Mouse (Mus musculus) heart, adult 11 months (tissue): ENCODE measurements around the gene Mfsd6l.

Source experiments
- DNase-seq: peaks from one replicate; pipeline ENCODE4 v3.0.0; 2022

Gene Mfsd6l

GRCm38 (mm10) chr11:68555918-68556584 is at the start of gene Mfsd6l:
TSS of gene Mfsd6l (plus strand) at chr11:68556186.
- DNase-seq = peak; percentile 85

DNA sequence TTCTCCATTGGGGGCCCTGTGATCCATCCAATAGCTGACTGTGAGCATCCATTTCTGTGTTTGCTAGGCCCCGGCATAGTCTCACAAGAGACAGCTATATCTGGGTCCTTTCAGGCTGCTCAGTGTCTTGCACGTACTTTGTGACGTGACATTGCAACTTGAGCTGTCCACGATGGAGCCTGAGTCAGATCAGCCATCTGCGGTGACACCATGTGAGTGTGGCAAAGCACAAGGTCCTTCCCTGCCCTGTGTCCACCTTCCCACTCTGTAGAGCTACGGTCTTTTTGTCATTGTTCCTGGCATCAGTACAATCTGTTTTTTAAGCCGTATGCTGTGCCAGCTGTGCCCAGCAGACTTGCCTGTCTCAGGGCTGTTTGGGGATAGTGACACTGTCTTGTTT is 48.7 kb upstream of the Mfsd6l start:
- DNase-seq = peak; percentile 74

GRCm38 (mm10) chr11:68508619-68509018 is 47.4 kb upstream of the Mfsd6l start:
- DNase-seq = no peak

DNA sequence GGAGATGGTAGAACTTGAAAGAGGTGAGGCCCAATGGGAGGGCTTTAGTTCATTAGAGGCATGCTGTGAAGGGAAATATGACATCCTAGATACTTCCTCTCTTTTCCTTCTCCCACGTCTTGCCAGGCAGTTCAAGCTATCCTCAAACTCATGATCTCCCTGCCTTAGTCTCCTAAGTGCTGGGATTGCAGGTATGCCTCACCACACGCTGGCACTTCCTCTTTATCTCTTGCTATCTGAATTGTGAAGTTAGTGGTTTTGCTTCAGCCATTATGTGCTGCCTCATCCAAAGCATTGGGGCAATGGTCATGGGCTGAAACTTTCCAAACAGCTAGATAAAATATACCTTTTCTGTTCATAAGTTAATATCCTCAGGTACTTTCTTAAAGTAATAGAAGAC is 46.8 kb upstream of the Mfsd6l start:
- no peak for DNase-seq

DNA sequence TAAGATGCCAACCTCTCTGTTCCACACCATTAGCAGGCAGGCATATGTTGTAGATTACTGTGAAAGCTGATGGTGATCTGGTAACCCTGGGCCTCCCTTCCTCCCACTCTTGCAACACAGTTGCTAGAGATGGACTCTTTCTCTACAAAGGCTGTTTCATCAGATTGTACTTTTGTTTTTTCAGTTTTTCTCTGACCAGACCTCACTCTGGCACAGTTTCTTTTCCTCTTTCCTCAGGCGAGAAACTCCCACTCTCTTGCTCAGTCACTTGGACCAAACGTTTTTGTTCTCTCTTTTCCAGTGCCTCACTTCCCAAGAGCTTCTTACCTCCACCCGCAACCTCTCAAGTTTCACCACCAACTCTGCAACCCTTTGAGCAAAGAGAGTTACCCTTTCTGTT is 42.0 kb upstream of the Mfsd6l start:
- DNase-seq = peak; percentile 89

DNA sequence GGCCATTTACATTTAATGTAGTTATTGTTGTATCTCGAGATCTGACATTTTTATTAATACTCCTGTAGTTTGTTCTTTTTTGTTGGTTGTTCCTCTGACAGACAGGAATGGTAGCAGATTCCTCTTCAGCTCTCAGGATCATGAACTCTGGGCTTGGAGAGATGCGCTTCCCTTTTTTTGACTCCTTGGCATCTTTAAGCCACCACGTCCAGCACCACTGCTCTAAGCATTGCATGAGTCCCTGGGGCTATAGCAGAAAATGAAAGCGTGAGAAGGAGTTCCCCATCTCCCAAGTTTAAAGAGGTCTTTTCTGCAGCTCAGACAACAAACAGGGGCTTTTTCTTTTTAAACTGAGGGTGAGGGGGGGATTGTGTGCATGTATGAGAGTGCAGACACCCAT is 36.6 kb upstream of the Mfsd6l start:
- DNase-seq = no peak

DNA sequence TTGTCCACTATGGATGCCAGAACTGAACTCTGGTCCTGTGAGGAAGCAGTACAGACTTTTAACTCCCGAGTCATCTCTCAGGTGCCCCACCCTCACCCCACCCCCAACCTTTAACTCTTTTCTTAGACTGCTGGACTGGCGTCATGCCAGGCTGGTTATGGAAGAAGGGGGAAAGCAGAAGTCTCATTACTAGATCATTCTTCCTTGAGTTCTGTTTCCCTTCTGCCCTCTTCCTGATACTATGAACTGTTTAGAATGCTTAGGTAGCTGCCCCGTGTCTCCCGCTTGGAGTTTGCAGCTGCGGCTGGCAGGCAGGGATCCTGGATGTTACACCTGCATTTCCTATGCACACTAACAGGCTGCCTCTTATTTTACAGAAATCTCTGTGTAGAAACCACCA is 36.2 kb upstream of the Mfsd6l start:
- no peak for DNase-seq

- DNase-seq = no peak
Measured at GRCm38 (mm10) chr11:68520439-68520838, 35.5 kb upstream of the Mfsd6l start.

- no peak for DNase-seq
Measured at GRCm38 (mm10) chr11:68521352-68521751, 34.6 kb upstream of the Mfsd6l start.

DNA sequence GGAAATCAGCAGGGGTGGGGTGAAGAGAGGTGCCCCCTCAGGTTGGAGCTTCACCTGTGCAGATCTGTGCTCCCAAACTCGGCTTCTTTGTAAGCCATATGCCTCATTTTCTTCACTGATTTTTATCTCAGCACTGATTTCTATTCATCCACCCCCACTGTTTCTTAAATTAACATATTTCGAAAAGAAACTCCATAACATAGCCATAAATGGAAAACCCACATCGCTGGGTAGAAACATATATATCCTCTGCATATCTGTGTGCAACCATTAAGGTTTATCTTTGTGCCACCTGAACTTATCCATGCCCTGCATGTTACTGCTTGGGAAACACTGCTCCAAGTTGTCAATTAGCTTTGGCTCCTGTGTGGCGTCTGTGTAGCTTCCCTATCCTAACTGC is 29.5 kb upstream of the Mfsd6l start:
- no peak for DNase-seq

- peak; percentile 92 for DNase-seq
Measured at GRCm38 (mm10) chr11:68531066-68531806, 24.8 kb upstream of the Mfsd6l start.

DNA sequence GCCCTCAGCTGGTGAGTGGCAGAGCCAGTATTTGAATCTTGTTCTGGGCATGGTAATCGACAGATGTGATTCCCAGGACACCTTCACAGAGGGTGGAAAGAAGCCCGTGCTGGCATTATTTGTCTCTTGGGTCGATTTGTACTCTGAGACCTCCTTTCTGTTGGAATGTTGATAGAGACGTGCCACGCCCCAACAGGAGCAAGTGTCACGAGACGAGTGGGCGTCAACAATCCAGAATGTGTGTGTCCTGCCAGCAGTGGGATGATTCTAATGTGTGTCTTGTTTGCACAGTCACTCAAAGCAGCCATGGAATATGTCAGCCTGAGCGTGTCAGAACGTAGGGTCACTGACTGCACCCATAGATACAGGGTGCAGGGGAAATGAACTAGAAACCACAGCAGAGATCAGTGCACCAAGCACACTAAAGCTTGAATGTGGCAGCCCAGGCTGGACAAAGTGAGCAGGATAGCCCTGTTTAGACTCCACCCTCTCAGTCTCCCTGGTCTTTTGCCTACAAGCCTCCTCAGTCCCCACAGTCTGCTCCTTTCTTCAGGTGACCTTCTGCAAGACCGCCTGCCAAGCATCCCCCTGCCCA is 23.9 kb upstream of the Mfsd6l start:
- DNase-seq = peak; percentile 88

DNA sequence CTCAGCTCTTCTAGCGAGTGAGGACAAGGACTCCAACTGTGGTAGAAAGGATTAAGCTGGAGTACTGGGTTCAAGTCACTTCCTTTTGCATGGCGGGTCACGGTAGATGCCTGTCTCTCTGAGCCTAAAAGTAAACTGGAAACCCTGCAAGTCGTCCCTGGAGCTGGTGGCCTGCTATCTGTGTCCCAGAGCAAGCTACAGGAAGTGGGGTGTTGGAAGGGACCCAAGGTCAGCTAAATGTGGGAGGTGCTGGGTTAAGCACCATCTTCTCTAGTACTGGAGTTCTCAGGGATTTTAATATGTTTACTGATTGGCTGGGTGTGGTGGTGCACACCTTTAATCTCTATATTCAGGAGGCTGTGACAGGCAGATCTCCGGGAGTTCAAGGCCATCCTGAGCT is 23.2 kb upstream of the Mfsd6l start:
- DNase-seq = peak; percentile 89

DNA sequence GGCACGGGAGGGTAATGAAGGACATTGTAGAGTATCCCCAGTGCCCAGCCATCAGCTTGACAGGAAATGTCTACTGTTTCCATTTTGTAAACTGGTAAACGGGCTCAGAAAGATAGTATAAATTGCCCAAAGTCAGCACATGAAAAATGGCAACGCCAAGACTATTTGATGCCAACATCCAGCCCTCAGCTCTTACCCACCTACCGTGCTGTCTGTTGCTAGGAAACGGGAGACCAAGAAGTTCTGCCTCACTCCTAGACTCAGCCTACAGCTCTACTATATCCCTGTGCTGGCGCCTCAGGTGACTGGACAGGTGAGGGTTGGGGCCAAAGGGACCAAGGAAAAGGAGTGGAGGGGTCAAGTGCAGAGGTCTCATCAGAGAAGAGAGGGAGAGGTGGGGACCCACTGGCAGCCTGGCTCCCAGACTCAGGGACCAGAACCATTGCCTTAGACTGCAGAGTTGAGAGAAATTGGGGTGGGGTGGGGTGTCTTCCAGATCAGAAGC is 22.0 kb upstream of the Mfsd6l start:
- peak; percentile 90 for DNase-seq

DNA sequence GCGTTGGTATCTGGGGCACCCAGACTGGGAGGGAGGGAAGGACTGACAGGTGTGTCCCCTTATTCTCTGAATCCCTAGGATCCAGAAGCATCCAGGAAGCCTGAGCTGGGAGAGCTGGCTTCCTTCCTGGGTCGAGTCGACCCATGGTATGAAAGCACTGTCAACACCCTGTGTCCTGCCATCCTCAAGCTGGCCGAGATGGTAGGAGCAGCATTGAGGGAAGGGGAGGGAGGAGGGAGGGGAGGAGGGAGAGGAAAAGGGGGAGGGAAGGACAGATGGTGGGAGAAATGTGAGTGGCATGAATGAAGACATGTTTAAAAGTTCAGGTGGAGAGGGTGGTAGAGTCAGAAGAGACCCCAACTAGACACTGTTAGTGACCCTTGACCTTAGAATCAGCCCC is 20.0 kb upstream of the Mfsd6l start:
- peak; percentile 85 for DNase-seq

DNA sequence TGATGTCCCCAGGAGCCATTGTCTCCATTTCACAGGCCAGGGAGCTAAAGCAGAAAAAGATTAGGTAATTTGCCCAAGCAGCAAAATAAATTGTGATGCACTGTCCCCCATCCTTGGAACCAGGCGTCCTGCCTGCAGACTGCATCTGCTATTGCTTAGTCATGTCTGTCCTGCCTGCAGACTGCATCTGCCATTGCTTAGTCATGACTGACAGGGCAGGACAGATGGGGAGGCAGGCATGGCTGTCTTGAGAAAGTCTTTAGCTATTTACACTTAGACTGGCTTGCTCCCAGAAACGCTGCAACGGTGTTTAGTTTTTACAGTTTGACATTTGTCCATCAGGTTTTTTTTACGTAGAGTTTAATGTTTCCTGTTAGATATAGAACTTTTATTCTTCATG is 19.5 kb upstream of the Mfsd6l start:
- DNase-seq = peak; percentile 79

- DNase-seq = peak; percentile 65
Measured at GRCm38 (mm10) chr11:68539621-68540020, 16.4 kb upstream of the Mfsd6l start.

DNA sequence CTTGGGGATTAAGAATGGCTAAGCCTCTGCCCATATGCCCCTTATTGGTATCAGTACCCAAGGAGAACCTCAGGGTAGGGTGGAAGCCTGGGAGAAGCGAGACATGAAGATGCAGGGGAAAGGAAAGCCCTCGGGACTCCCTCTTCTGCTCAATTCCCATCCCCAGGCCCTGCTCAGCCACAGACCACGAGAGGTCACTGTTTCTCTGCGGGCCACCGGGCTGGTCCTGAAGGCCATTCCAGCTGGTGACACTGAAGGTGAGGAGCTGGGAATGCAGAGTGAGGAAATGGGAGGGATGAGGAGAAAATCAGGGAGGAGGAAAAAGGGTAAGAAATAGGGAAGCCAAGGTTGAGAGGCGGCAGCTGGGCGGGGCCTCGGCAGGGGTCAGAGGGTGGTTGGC is 11.4 kb upstream of the Mfsd6l start:
- peak; percentile 92 for DNase-seq

DNA sequence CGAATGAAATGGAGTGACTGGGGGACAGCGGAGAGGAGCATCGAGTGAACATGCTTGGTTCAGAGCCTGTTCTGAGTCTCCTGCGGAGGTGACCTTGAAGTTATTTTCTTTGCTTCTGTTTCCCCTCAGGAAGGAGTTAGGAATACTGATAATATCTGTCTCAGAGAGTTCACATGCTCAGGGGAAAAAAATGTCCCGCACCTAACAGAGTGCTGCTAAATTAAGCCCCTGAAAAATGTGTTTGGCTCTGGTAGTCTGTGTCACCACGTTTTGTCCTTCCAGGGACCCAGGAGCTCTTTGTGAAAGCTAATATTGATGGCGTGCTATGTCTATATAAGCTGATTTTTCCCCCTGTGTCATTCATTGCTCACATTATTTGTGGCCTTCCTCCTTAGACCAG is 10.8 kb upstream of the Mfsd6l start:
- no peak for DNase-seq

DNA sequence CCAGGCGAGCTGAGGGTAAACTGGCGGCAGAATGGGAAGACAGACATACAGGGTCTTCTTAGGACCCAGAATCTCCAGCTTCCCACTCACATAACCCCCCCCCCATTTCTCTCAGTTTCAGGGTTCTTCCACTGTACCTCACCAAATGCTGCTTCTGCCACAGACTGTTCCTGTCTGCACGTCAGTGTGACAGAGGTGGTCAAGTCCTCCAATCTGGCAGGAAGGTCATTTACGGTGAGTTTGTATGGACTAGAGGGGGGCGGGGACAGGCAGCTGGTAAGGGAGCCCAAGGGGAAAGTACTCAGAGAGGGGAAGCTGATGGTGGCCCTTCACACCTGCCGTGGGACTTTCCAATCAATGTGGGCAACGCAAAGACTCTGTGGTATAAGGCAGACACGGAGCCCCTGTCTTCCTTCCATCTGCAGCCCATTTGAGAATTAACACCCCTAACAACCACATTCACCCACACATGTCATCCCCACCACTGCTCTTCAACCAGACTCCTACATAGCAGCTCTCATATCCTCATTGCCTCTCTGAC is 10.2 kb upstream of the Mfsd6l start:
- peak; percentile 86 for DNase-seq

- DNase-seq = peak; percentile 89
Measured at GRCm38 (mm10) chr11:68547484-68547883, 8.5 kb upstream of the Mfsd6l start.

- DNase-seq = peak; percentile 68
Measured at GRCm38 (mm10) chr11:68549597-68549996, 6.4 kb upstream of the Mfsd6l start.

- peak; percentile 80 for DNase-seq
Measured at GRCm38 (mm10) chr11:68550358-68550757, 5.6 kb upstream of the Mfsd6l start.

DNA sequence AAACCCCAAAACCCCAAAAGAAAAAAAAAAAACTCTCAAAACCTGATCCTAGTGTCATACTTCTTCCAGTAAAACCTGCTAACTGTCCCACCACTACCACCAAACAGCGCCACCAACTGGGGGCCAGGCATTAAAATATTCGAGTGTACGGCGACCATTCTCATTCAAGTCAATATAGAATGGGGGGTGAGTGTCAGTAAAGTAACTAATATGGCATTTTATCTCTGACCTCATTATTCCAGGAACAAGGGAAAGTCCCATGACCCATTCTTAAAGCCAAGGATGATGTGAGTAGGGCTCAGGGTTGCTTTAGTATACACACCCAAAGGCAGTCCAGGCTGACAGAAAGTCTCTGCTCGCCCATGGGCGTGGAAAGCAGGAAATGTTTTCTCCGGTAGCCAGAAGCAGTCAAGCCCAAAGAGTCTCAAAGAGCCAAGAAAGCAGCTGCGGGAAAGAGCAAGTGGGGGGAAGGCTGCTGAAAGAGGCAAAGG is 2.0 kb upstream of the Mfsd6l start:
- DNase-seq = peak; percentile 97
